Mouse (Mus musculus) CH12.LX (cell line): ENCODE measurements at regions not wholly inside any gene's neighbourhood (a gene's known extent, or its start where the extent isn't known, plus 50 kb on each side); places are given as distances from the start of the nearest gene placed in this dataset.

Source experiments
- DNase-seq: peaks from one replicate; pipeline ENCODE4 v3.0.0-alpha.2; 2013; ENCODE audit errors: extremely low read depth
- H3K27ac ChIP-seq: 2 replicates; pipeline ENCODE4 v1.5.1; 2012; ENCODE audit warnings: low read depth, mild to moderate bottlenecking, control low read depth, moderate library complexity; ENCODE audit not compliant: insufficient read depth
- H3K27me3 ChIP-seq: replicated peaks from 2 replicates; pipeline ENCODE3; 2012; ENCODE audit warnings: inconsistent platforms
- H3K36me3 ChIP-seq, 2 experiments: replicated peaks in 1 of 2; 2 replicates each; pipeline versions ENCODE3 to v1.6.1; 2012; ENCODE audit warnings: inconsistent platforms in 1 of 2, low read length in 1 of 2, mild to moderate bottlenecking in 1 of 2, mixed read lengths in 1 of 2, moderate library complexity in 1 of 2; ENCODE audit not compliant: control insufficient read depth in 1 of 2, insufficient read depth in 1 of 2
- H3K4me1 ChIP-seq, 2 experiments: 2 replicates each; pipeline ENCODE4 v1.6.1; 2012; ENCODE audit warnings: inconsistent platforms in 1 of 2, moderate library complexity in 1 of 2; ENCODE audit not compliant: insufficient read depth in 2 of 2, control insufficient read depth in 1 of 2
- H3K4me2 ChIP-seq: 2 replicates; pipeline ENCODE4 v1.6.1; 2012; ENCODE audit warnings: low read depth, mild to moderate bottlenecking, control low read depth; ENCODE audit not compliant: poor library complexity, insufficient read depth, severe bottlenecking
- H3K4me3 ChIP-seq, 3 experiments: fragments of 150-350 bp in 1 of 3; sonication (generic) in 1 of 3; replicated peaks in 1 of 3; 2 replicates each; pipeline versions ENCODE3 to v1.5.1; 2011 to 2012; ENCODE audit warnings: low read depth in 2 of 3, low read length in 2 of 3, mild to moderate bottlenecking in 2 of 3, moderate library complexity in 2 of 3, control low read depth in 1 of 3, improper control_type of control experiment in 1 of 3, inconsistent platforms in 1 of 3, mixed read lengths in 1 of 3; ENCODE audit not compliant: poor library complexity in 1 of 3
- H3K79me2 ChIP-seq: replicated peaks from 2 replicates; pipeline ENCODE4 v1.6.1; 2012; ENCODE audit warnings: mild to moderate bottlenecking, moderate library complexity; ENCODE audit not compliant: control insufficient read depth, poor library complexity, insufficient read depth, severe bottlenecking; ENCODE audit errors: extremely low read depth
- H3K9ac ChIP-seq: 2 replicates; pipeline ENCODE4 v1.6.1; 2012; ENCODE audit warnings: low read depth, mild to moderate bottlenecking, control low read depth, moderate library complexity; ENCODE audit not compliant: insufficient read depth
- H3K9me3 ChIP-seq: replicated peaks from 2 replicates; pipeline ENCODE3; 2012; ENCODE audit warnings: low read length, inconsistent platforms, mixed read lengths
- CHD1 ChIP-seq: IDR thresholded peaks from 2 replicates; pipeline ENCODE4 v1.6.1; 2012; ENCODE audit warnings: low read depth, low read length, improper control_type of control experiment, inconsistent platforms
- CHD2 ChIP-seq: IDR thresholded peaks from 2 replicates; pipeline ENCODE4 v1.6.1; 2011; ENCODE audit warnings: low read length, improper control_type of control experiment
- ELF1 ChIP-seq: IDR thresholded peaks from 2 replicates; pipeline ENCODE4 v1.6.1; 2014; ENCODE audit warnings: low read depth, mild to moderate bottlenecking, inconsistent platforms, low read length, improper control_type of control experiment
- GABPA ChIP-seq: IDR thresholded peaks from 2 replicates; pipeline ENCODE4 v1.6.1; 2012; ENCODE audit warnings: low read depth, low read length, improper control_type of control experiment, inconsistent platforms; ENCODE audit not compliant: insufficient replicate concordance
- HCFC1 ChIP-seq: IDR thresholded peaks from 2 replicates; pipeline ENCODE4 v1.6.1; 2012; ENCODE audit warnings: low read depth, mild to moderate bottlenecking, inconsistent platforms, low read length, improper control_type of control experiment
- JUN ChIP-seq: IDR thresholded peaks from 2 replicates; pipeline ENCODE4 v1.6.1; 2011; ENCODE audit warnings: low read depth, mild to moderate bottlenecking, low read length, improper control_type of control experiment, moderate library complexity; ENCODE audit not compliant: insufficient read depth
- MAFK ChIP-seq: IDR thresholded peaks from 2 replicates; pipeline ENCODE4 v1.6.1; 2011; ENCODE audit warnings: low read length, improper control_type of control experiment; ENCODE audit not compliant: insufficient replicate concordance
- MAX ChIP-seq: IDR thresholded peaks from 2 replicates; pipeline ENCODE4 v1.6.1; 2011; ENCODE audit warnings: low read length, improper control_type of control experiment
- MAZ ChIP-seq: IDR thresholded peaks from 2 replicates; pipeline ENCODE4 v1.6.1; 2012; ENCODE audit warnings: low read depth, mild to moderate bottlenecking, inconsistent platforms, low read length, improper control_type of control experiment, moderate library complexity
- MEF2A ChIP-seq: IDR thresholded peaks from 2 replicates; pipeline ENCODE4 v1.6.1; 2014; ENCODE audit warnings: low read depth, mild to moderate bottlenecking, inconsistent platforms, low read length, improper control_type of control experiment, borderline replicate concordance
- MXI1 ChIP-seq: IDR thresholded peaks from 2 replicates; pipeline ENCODE4 v1.6.1; 2011; ENCODE audit warnings: mild to moderate bottlenecking, low read depth, low read length, improper control_type of control experiment
- NRF1 ChIP-seq: IDR thresholded peaks from 2 replicates; pipeline ENCODE4 v1.6.1; 2014; ENCODE audit warnings: low read depth, mild to moderate bottlenecking, inconsistent platforms, low read length, improper control_type of control experiment, moderate library complexity
- POLR2A ChIP-seq: IDR thresholded peaks from 2 replicates; pipeline ENCODE4 v1.6.1; 2011; ENCODE audit warnings: low read depth, mild to moderate bottlenecking, improper control_type of control experiment, low read length
- POLR2AphosphoS2 ChIP-seq: IDR thresholded peaks from 2 replicates; pipeline ENCODE4 v1.6.1; 2011; ENCODE audit warnings: low read depth, low read length, improper control_type of control experiment
- RCOR1 ChIP-seq: conservative IDR thresholded peaks from 2 replicates; pipeline ENCODE4 v1.6.1; 2012; ENCODE audit warnings: low read depth, mild to moderate bottlenecking, inconsistent platforms, low read length, improper control_type of control experiment
- SIN3A ChIP-seq: IDR thresholded peaks from 2 replicates; pipeline ENCODE4 v1.6.1; 2012; ENCODE audit warnings: low read length, improper control_type of control experiment, inconsistent platforms
- SMC3 ChIP-seq: IDR thresholded peaks from 2 replicates; pipeline ENCODE4 v1.6.1; 2011; ENCODE audit warnings: low read depth, low read length, improper control_type of control experiment
- TCF12 ChIP-seq: IDR thresholded peaks from 2 replicates; pipeline ENCODE4 v1.6.1; 2014; ENCODE audit warnings: low read depth, mild to moderate bottlenecking, inconsistent platforms, low read length, improper control_type of control experiment
- UBTF ChIP-seq: IDR thresholded peaks from 2 replicates; pipeline ENCODE4 v1.6.1; 2012; ENCODE audit warnings: low read depth, mild to moderate bottlenecking, inconsistent platforms, low read length, improper control_type of control experiment, moderate library complexity
- USF1 ChIP-seq: IDR thresholded peaks from 2 replicates; pipeline ENCODE4 v1.6.1; 2014; ENCODE audit warnings: low read depth, mild to moderate bottlenecking, inconsistent platforms, low read length, improper control_type of control experiment
- USF2 ChIP-seq: conservative IDR thresholded peaks from 2 replicates; pipeline ENCODE4 v1.6.1; 2011; ENCODE audit warnings: low read depth, low read length, improper control_type of control experiment
- ZC3H11A ChIP-seq: IDR thresholded peaks from 2 replicates; pipeline ENCODE4 v1.6.1; 2012; ENCODE audit warnings: low read depth, mild to moderate bottlenecking, inconsistent platforms, low read length, improper control_type of control experiment
- ZKSCAN1 ChIP-seq: IDR thresholded peaks from 2 replicates; pipeline ENCODE4 v1.6.1; 2012; ENCODE audit warnings: low read depth, inconsistent platforms, low read length, improper control_type of control experiment, borderline replicate concordance
- dilution Hi-C: fragments of 300-500 bp; cut with MboI; formaldehyde crosslinking; loops from 2 replicates; pipeline ENCODE4 v1.14.3; 2020; ENCODE audit warnings: low sequenced_read_pairs; ENCODE audit not compliant: extremely low pct_unique_long_range_greater_than_20kb, extremely low pct_ligation_motif_present
- in situ Hi-C: fragments of 300-500 bp; cut with MboI; formaldehyde crosslinking; loops from 3 replicates; pipeline ENCODE4 v1.14.3; 2019; ENCODE audit warnings: low sequenced_read_pairs, low pct_ligation_motif_present, low pct_unique_long_range_greater_than_20kb, mixed read lengths

- TF ChIP-seq ZKSCAN1 = no peak
- TF ChIP-seq, all 38 proteins: peak for 0
Observed at GRCm38 (mm10) chr10:67746140-67746539, 166.3 kb downstream of the Zfp365 start (continued).

- no peak overlapping the region for H3K9ac ChIP-seq
- H3K27ac ChIP-seq = no peak overlapping the region
- no peak for DNase-seq
- peaks cover 0 to 8% of the 10 kb centered on the region in 2 experiments; a peak in 1 of 4 replicates for H3K4me1 ChIP-seq
- TF ChIP-seq MAFK (no peak), USF2 (no peak), SIN3A (no peak), RCOR1 (no peak), USF1 (no peak), MAZ (no peak), NRF1 (no peak), CHD1 (no peak), POLR2AphosphoS2 (no peak), JUN (no peak), MXI1 (no peak), CHD2 (no peak), HCFC1 (no peak)
- H3K36me3 ChIP-seq = no peaks in the 10 kb centered on the region
- H3K27me3 ChIP-seq = no peaks in the 10 kb centered on the region
- no peak overlapping the region for H3K4me2 ChIP-seq
- in situ Hi-C loops (no loop called here), dilution Hi-C loops (no loop called here)
- no peak overlapping the region for H3K4me3 ChIP-seq
- H3K9me3 ChIP-seq = no peaks in the 10 kb centered on the region
- H3K79me2 ChIP-seq = no peaks in the 10 kb centered on the region
Observed at GRCm38 (mm10) chr10:67743561-67743960, 168.9 kb downstream of the Zfp365 start.

GRCm38 (mm10) chr10:67742824-67743223 is 169.6 kb downstream of the Zfp365 start:
- H3K4me3 ChIP-seq = no peak overlapping the region
- H3K27me3 ChIP-seq = no peaks in the 10 kb centered on the region
- no peak overlapping the region for H3K27ac ChIP-seq
- no peak overlapping the region for H3K9ac ChIP-seq
- in situ Hi-C loops (no loop called here), dilution Hi-C loops (no loop called here)
- no peaks in the 10 kb centered on the region for H3K9me3 ChIP-seq
- H3K36me3 ChIP-seq = no peaks in the 10 kb centered on the region
- no peak overlapping the region for H3K4me2 ChIP-seq
- no peaks in the 10 kb centered on the region for H3K79me2 ChIP-seq
- no peak for TF ChIP-seq ELF1
- TF ChIP-seq MAX = no peak
- no peak for TF ChIP-seq CHD2
- TF ChIP-seq TCF12 = no peak
- TF ChIP-seq UBTF = no peak
- TF ChIP-seq MAFK = no peak
- no peak for TF ChIP-seq MAZ
- TF ChIP-seq SMC3 = no peak
- TF ChIP-seq POLR2AphosphoS2 = no peak
- no peak for TF ChIP-seq RCOR1
- TF ChIP-seq ZKSCAN1 = no peak
- TF ChIP-seq ZC3H11A = no peak
- TF ChIP-seq MEF2A = no peak
- no peak for TF ChIP-seq JUN
- no peak for TF ChIP-seq GABPA
- TF ChIP-seq POLR2A = no peak
- H3K4me1 ChIP-seq = peaks cover 0 to 8% of the 10 kb centered on the region in 2 experiments; a peak in 1 of 4 replicates
- DNase-seq = no peak
